Mouse (Mus musculus): ENCODE data around the gene Ankef1. TPM values are rescaled to one million over a fixed set of nuclear protein-coding genes. Genes with fewer than 3 reads are reported as not detected.

Ankef1 gene
- total RNA-seq, 1 experiment, result 0.18 TPM

DNA sequence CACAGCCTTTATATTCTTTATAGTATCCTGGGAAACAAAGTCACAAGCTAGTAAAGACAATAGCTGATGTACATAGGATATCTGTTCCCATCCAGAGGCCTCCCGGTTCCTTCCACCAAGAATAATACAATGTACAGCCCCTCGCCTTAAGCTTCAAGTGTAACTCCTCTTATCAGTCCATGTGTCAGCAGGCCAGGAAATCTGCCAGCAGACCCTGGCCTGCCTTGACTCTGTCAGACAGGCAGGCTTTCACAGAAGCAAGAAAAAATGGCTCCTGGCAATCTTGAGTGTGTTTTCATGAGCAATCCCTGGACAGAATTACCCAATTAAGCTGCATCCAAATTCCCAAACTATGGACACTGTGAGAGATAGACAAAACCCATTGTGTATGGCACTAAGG is 69.1 kb downstream of the Ankef1 start:
- no peaks in the 10 kb centered on the region for H3K36me3 ChIP-seq (ENCODE audit: control insufficient read depth, insufficient read depth, low read length, poor library complexity, severe bottlenecking)
- no peak overlapping the region for H3K27ac ChIP-seq (ENCODE audit: insufficient read depth, low read depth, low read length, poor library complexity, severe bottlenecking)
- TF ChIP-seq HCFC1 (IDR thresholded peaks at IDR 0.05; ENCODE audit: borderline replicate concordance, insufficient read depth, low read length) (no peak), ZC3H11A (IDR thresholded peaks at IDR 0.05; ENCODE audit: borderline replicate concordance, low read depth, low read length) (no peak), MAFK (IDR thresholded peaks at IDR 0.05; ENCODE audit: insufficient read depth, low read depth, low read length) (no peak), ZNF384 (IDR thresholded peaks at IDR 0.05; ENCODE audit: low read depth, low read length) (no peak), CHD2 (IDR thresholded peaks at IDR 0.05; ENCODE audit: low read depth, low read length) (no peak)
- DNase-seq (ENCODE audit: low read depth, low spot score), result no peak
- H3K4me1 ChIP-seq (ENCODE audit: control insufficient read depth in 2 of 2, insufficient read depth in 2 of 2, low read length in 2 of 2, poor library complexity in 1 of 2), result no peaks in the 10 kb centered on the region
- in situ Hi-C loops (cut with MboI; ENCODE audit: low sequenced_read_pairs in 2 of 2, unreplicated experiment in 2 of 2), result no loop called here
- H3K9me3 ChIP-seq (ENCODE audit: control insufficient read depth, insufficient read depth, low read depth, low read length), result no peaks in the 10 kb centered on the region
- H3K9ac ChIP-seq (ENCODE audit: insufficient read depth, low read depth, low read length, poor library complexity, severe bottlenecking), result no peak overlapping the region
- no peak overlapping the region for H3K4me3 ChIP-seq (ENCODE audit: insufficient read depth in 1 of 2, low read depth in 1 of 2, low read length in 2 of 2, poor library complexity in 1 of 2, severe bottlenecking in 1 of 2)

- Histone ChIP-seq H3K9ac (ENCODE audit: insufficient read depth, low read depth, low read length, poor library complexity, severe bottlenecking) (no peak overlapping the region), H3K4me3 (ENCODE audit: insufficient read depth in 1 of 2, low read depth in 1 of 2, low read length in 2 of 2, poor library complexity in 1 of 2, severe bottlenecking in 1 of 2) (no peak overlapping the region), H3K4me1 (ENCODE audit: control insufficient read depth in 2 of 2, insufficient read depth in 2 of 2, low read length in 2 of 2, poor library complexity in 1 of 2) (no peaks in the 10 kb centered on the region), H3K36me3 (ENCODE audit: control insufficient read depth, insufficient read depth, low read length, poor library complexity, severe bottlenecking) (no peaks in the 10 kb centered on the region), H3K27ac (ENCODE audit: insufficient read depth, low read depth, low read length, poor library complexity, severe bottlenecking) (no peak overlapping the region), H3K9me3 (ENCODE audit: control insufficient read depth, insufficient read depth, low read depth, low read length) (no peaks in the 10 kb centered on the region)
- TF ChIP-seq ZC3H11A (IDR thresholded peaks at IDR 0.05; ENCODE audit: borderline replicate concordance, low read depth, low read length) (no peak), MAFK (IDR thresholded peaks at IDR 0.05; ENCODE audit: insufficient read depth, low read depth, low read length) (no peak), ZNF384 (IDR thresholded peaks at IDR 0.05; ENCODE audit: low read depth, low read length) (no peak), CHD2 (IDR thresholded peaks at IDR 0.05; ENCODE audit: low read depth, low read length) (no peak), HCFC1 (IDR thresholded peaks at IDR 0.05; ENCODE audit: borderline replicate concordance, insufficient read depth, low read length) (no peak)
- DNase-seq (ENCODE audit: low read depth, low spot score), result no peak
- in situ Hi-C loops (cut with MboI; ENCODE audit: low sequenced_read_pairs in 2 of 2, unreplicated experiment in 2 of 2), result loop anchor here in 1 of 2 experiments (25.0 kb wide), 1 partner anchor 420 kb away; no protein-coding TSS in a partner anchor
Observed at GRCm38 (mm10) chr2:136582762-136583161, 81.1 kb downstream of the Ankef1 start.

- in situ Hi-C loops (cut with MboI; ENCODE audit: low sequenced_read_pairs in 2 of 2, unreplicated experiment in 2 of 2), result loop anchor here in 1 of 2 experiments (25.0 kb wide), 1 partner anchor 427 kb away; no protein-coding TSS in a partner anchor
- Histone ChIP-seq H3K4me3 (ENCODE audit: insufficient read depth in 1 of 2, low read depth in 1 of 2, low read length in 2 of 2, poor library complexity in 1 of 2, severe bottlenecking in 1 of 2) (no peak overlapping the region), H3K36me3 (ENCODE audit: control insufficient read depth, insufficient read depth, low read length, poor library complexity, severe bottlenecking) (no peaks in the 10 kb centered on the region), H3K9ac (ENCODE audit: insufficient read depth, low read depth, low read length, poor library complexity, severe bottlenecking) (no peak overlapping the region), H3K27ac (ENCODE audit: insufficient read depth, low read depth, low read length, poor library complexity, severe bottlenecking) (no peak overlapping the region), H3K9me3 (ENCODE audit: control insufficient read depth, insufficient read depth, low read depth, low read length) (no peaks in the 10 kb centered on the region), H3K4me1 (ENCODE audit: control insufficient read depth in 2 of 2, insufficient read depth in 2 of 2, low read length in 2 of 2, poor library complexity in 1 of 2) (no peaks in the 10 kb centered on the region)
- no peak for DNase-seq (ENCODE audit: low read depth, low spot score)
- TF ChIP-seq HCFC1 (IDR thresholded peaks at IDR 0.05; ENCODE audit: borderline replicate concordance, insufficient read depth, low read length), result no peak
- no peak for TF ChIP-seq ZC3H11A (IDR thresholded peaks at IDR 0.05; ENCODE audit: borderline replicate concordance, low read depth, low read length)
- TF ChIP-seq MAFK (IDR thresholded peaks at IDR 0.05; ENCODE audit: insufficient read depth, low read depth, low read length), result no peak
- TF ChIP-seq CHD2 (IDR thresholded peaks at IDR 0.05; ENCODE audit: low read depth, low read length), result no peak
- TF ChIP-seq ZNF384 (IDR thresholded peaks at IDR 0.05; ENCODE audit: low read depth, low read length), result no peak
Observed at GRCm38 (mm10) chr2:136588811-136589210, 87.1 kb downstream of the Ankef1 start.

- H3K4me1 ChIP-seq (ENCODE audit: control insufficient read depth in 2 of 2, insufficient read depth in 2 of 2, low read length in 2 of 2, poor library complexity in 1 of 2), result no peaks in the 10 kb centered on the region
- in situ Hi-C loops (cut with MboI; ENCODE audit: low sequenced_read_pairs in 2 of 2, unreplicated experiment in 2 of 2), result loop anchor here in 1 of 2 experiments (25.0 kb wide), 1 partner anchor 434 kb away; no protein-coding TSS in a partner anchor
- H3K36me3 ChIP-seq (ENCODE audit: control insufficient read depth, insufficient read depth, low read length, poor library complexity, severe bottlenecking), result no peaks in the 10 kb centered on the region
- no peak overlapping the region for H3K27ac ChIP-seq (ENCODE audit: insufficient read depth, low read depth, low read length, poor library complexity, severe bottlenecking)
- no peak for TF ChIP-seq CHD2 (IDR thresholded peaks at IDR 0.05; ENCODE audit: low read depth, low read length)
- no peak for TF ChIP-seq HCFC1 (IDR thresholded peaks at IDR 0.05; ENCODE audit: borderline replicate concordance, insufficient read depth, low read length)
- peak; percentile 51; the same call in 1 of the 2 replicates for TF ChIP-seq ZC3H11A (IDR thresholded peaks at IDR 0.05; ENCODE audit: borderline replicate concordance, low read depth, low read length)
- TF ChIP-seq MAFK (IDR thresholded peaks at IDR 0.05; ENCODE audit: insufficient read depth, low read depth, low read length), result no peak
- TF ChIP-seq ZNF384 (IDR thresholded peaks at IDR 0.05; ENCODE audit: low read depth, low read length), result no peak
- no peak overlapping the region for H3K4me3 ChIP-seq (ENCODE audit: insufficient read depth in 1 of 2, low read depth in 1 of 2, low read length in 2 of 2, poor library complexity in 1 of 2, severe bottlenecking in 1 of 2)
- peak; percentile 9 for DNase-seq (ENCODE audit: low read depth, low spot score)
- H3K9me3 ChIP-seq (ENCODE audit: control insufficient read depth, insufficient read depth, low read depth, low read length), result no peaks in the 10 kb centered on the region
- H3K9ac ChIP-seq (ENCODE audit: insufficient read depth, low read depth, low read length, poor library complexity, severe bottlenecking), result no peak overlapping the region
Observed at GRCm38 (mm10) chr2:136596451-136596850, 94.7 kb downstream of the Ankef1 start.
